Mouse (Mus musculus): Measurements from ENCODE around the gene Erich3.

GRCm38 (mm10) chr3:154811281-154811680, 147.6 kb downstream of the Erich3 start:
- no peak for TF ChIP-seq CTCF (IDR thresholded peaks at IDR 0.05; ENCODE audit: low read depth)
- TF ChIP-seq EP300 (IDR thresholded peaks at IDR 0.05; ENCODE audit: low read depth) = no peak

Data from liver, postnatal 0 days (tissue).